In genomic region chr8:123767874-123768273, GRCm38 (mm10) we compare ENCODE assay signal across 22 mouse cellular contexts. TPM values are rescaled to one million over a fixed set of nuclear protein-coding genes. Genes with fewer than 3 reads are reported as not detected.
"Had no signal": no experiment of that assay in that cellular context is flagged by ENCODE, and none has a peak within 500 bp of the region (broad histone marks: within the 10 kb centered on the region; RNA-seq: fewer than 3 reads in every experiment).

No protein-coding gene starts in this region.

- DNase-seq: kidney, postnatal 10 days; kidney, postnatal 4 days; liver; lung, adult 18-20 months; lung, postnatal 10 days; lung, postnatal 36 days; retina, postnatal 1 day; spleen, adult 18-20 months; thymus, postnatal 25 days had no signal

- H3K9ac ChIP-seq: kidney, embryonic 15.5 days; limb, embryonic 13.5 days; liver, embryonic 12.5 days; liver, embryonic 15.5 days; lung, embryonic 15.5 days; midbrain, embryonic 13.5 days; neural tube, embryonic 13.5 days; stomach, embryonic 15.5 days had no signal

- H3K4me3 ChIP-seq: kidney, embryonic 15.5 days; limb, embryonic 10.5 days; limb, embryonic 13.5 days; liver, embryonic 12.5 days; liver, embryonic 15.5 days; lung, embryonic 15.5 days; megakaryocyte, embryonic 14.5 days; midbrain, embryonic 10.5 days; midbrain, embryonic 13.5 days; myocyte; neural tube, embryonic 13.5 days; stomach, embryonic 15.5 days had no signal

- H3K27ac ChIP-seq: kidney, embryonic 15.5 days; limb, embryonic 10.5 days; limb, embryonic 13.5 days; liver, embryonic 12.5 days; liver, embryonic 15.5 days; lung, embryonic 15.5 days; midbrain, embryonic 10.5 days; midbrain, embryonic 13.5 days; neural tube, embryonic 13.5 days; stomach, embryonic 15.5 days had no signal

- H3K36me3 ChIP-seq: kidney, embryonic 15.5 days; limb, embryonic 10.5 days; limb, embryonic 13.5 days; liver, embryonic 12.5 days; liver, embryonic 15.5 days; lung, embryonic 15.5 days; midbrain, embryonic 10.5 days; midbrain, embryonic 13.5 days; neural tube, embryonic 13.5 days; stomach, embryonic 15.5 days had no signal

- H3K9me3 ChIP-seq: kidney, embryonic 15.5 days; limb, embryonic 10.5 days; limb, embryonic 13.5 days; liver, embryonic 12.5 days; liver, embryonic 15.5 days; lung, embryonic 15.5 days; midbrain, embryonic 10.5 days; midbrain, embryonic 13.5 days; neural tube, embryonic 13.5 days; stomach, embryonic 15.5 days had no signal

- H3K27me3 ChIP-seq: liver, embryonic 15.5 days; lung, embryonic 15.5 days; midbrain, embryonic 13.5 days; stomach, embryonic 15.5 days had no signal

- ATAC-seq: liver, embryonic 12.5 days; midbrain, embryonic 13.5 days had no signal

- H3K4me1 ChIP-seq: liver, embryonic 12.5 days; liver, embryonic 15.5 days had no signal

- H3K4me2 ChIP-seq: kidney, embryonic 15.5 days; limb, embryonic 13.5 days; liver, embryonic 12.5 days; liver, embryonic 15.5 days; lung, embryonic 15.5 days; midbrain, embryonic 13.5 days; neural tube, embryonic 13.5 days; stomach, embryonic 15.5 days had no signal

RNA-seq across cellular contexts. Expression of gene Rab4a, which starts 37.9 kb away (rescaled TPM):
- total RNA-seq: neutrophil, adult 5-6 weeks had no signal
